Mouse (Mus musculus) adrenal gland, postnatal 4 days (tissue): ENCODE data around the gene Cd164l2. TPM values are rescaled to one million over a fixed set of nuclear protein-coding genes. Genes with fewer than 3 reads are reported as not detected.

Experiments
- DNase-seq, 2 experiments: peaks; one replicate each; pipeline ENCODE4 v3.0.0; 2021 to 2022; ENCODE audit warnings: low spot score in 2 of 2, mixed read lengths in 2 of 2
- total RNA-seq, 2 experiments: library from RNA; stranded (reverse); gene quantifications; 2 replicates each; pipeline ENCODE4 v1.2.3; 2021

The Cd164l2 gene
- total RNA-seq, 2 experiments from 2014 or later = 2.3 to 5.2 TPM

DNA sequence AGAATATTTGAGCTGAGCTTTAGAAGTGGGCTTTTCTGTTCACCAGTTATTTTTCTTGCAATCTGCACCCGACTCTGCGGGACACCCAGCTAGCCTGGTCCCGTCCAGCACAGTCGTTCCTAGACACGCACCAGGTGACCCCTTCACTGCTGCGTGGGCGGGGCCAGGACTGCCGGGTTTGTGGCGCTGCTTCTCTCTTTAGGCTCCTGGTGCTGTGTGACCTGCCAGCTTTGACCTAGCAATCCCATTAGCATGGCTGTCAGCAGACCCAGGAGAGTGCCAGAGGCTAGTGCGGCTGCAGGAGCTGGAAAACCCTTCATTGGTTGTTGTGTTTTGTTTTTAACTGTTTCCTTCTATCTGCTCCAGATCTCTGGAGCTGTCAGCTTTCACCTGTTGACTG, 22.5 kb upstream of the Cd164l2 start:
- no peak for DNase-seq

GRCm38 (mm10) chr4:133194482-133194881, 17.4 kb upstream of the Cd164l2 start:
- DNase-seq = no peak

DNA sequence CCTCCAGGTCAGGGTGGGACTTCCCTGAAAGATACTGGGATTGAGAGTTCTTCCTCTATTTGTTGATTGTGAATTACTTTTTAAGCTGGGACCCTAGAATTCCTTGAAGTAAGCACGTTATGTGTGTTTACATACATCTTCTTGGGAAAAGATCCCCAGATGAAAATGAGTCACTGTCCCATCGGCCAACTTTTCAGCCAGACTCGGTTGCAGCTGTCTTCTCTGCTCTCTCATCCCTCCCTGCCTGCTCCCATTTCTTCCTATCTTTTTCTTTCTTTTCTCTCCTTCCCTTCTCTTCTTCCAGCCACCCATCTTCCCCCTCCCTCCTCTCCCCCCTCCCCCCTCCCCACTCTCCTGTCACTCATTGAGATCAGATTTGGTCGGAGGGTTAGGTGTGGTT, 16.9 kb upstream of the Cd164l2 start:
- no peak for DNase-seq

- no peak for DNase-seq
Observed at GRCm38 (mm10) chr4:133196136-133196535, 15.8 kb upstream of the Cd164l2 start.

GRCm38 (mm10) chr4:133196852-133197251, 15.1 kb upstream of the Cd164l2 start:
- DNase-seq = no peak

- DNase-seq = no peak
Observed at GRCm38 (mm10) chr4:133197355-133197754, 14.6 kb upstream of the Cd164l2 start.

DNA sequence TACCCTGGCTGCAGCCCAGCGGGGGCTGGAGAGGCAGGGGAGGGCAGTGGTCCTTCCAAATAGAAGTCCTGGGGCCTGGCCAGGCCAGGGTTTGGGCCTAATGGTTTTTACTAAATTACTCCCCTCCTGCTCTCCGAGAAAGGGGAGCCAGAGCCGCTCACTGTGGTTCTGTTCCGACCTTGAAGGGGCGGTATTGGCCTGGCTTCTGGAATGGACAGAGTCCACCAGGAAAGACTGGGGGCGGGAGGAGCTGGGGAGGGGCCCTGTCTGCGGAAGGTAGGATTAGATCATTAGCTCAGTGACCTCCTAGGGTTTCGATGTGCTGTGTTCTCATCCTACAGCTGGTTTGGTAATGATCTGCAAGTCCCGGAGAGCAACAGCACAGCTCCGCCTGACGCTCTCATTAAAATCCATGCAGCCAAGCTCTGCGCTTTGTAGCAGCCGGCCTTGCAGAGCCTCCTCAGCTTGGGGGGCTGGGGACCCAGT, 14.1 kb upstream of the Cd164l2 start:
- DNase-seq = no peak

DNA sequence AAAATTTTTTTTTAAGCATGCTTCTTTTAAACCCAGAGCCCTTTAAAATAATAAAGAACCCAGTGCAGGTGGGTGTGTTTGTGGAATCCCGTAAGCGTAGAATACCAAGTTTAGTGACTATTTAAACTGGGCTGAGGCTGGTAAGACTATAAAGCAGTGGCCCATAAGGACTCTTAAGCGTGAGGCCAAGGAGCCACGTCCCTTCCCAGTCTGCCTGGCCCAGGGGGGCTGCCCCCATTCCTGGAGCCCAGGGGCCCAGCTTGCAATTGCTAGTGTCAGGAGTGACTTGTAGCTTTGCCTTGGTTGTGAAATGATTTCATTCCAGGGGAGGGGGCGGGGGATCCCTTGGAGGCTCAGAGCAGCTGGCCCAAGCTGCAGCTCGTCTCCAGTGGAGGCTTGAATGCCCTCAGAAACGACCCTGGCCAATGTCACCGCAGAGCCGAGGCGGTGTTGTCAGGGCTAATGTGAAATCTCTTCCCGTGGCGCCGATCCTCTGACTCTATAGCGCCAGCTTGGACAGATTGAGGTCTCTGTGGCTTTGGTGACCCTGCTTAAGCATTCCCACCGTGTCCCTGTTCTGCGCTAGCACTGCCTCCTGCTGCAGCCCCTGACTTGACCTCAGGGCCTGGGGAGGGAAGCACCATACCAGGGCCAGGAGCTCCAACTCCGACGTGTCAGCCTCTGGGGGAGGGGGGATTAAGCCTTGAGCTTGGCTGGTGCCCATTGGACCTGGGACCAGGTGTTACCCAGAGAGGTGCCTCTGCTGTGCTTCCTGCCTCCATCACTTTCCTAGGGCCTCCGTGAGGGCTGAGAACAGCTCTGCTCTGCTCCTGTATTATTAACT, 13.4 kb upstream of the Cd164l2 start:
- DNase-seq = no peak

DNA sequence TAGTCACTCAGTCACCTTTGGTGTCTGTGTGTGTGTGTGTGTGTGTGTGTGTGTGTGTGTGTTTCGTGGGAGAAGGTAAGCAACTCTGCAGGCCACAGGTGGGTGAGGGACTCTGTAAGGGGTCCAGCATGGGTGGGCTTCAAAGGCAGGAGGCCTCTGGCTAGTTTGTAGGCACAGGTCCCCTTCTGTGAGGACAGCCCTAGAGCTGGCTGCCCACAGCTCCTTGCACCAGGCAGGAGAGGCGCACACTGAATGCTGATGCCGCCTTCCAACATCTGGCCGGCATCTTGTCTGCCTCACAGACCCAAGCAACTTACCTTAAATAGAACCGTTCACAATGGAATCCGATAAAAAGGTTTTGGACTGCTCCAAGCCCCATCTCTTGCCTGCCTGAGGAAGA, 12.2 kb upstream of the Cd164l2 start:
- no peak for DNase-seq

GRCm38 (mm10) chr4:133200343-133200742, 11.6 kb upstream of the Cd164l2 start:
- peak in 1 of 2 experiments; percentile 26 for DNase-seq

DNA sequence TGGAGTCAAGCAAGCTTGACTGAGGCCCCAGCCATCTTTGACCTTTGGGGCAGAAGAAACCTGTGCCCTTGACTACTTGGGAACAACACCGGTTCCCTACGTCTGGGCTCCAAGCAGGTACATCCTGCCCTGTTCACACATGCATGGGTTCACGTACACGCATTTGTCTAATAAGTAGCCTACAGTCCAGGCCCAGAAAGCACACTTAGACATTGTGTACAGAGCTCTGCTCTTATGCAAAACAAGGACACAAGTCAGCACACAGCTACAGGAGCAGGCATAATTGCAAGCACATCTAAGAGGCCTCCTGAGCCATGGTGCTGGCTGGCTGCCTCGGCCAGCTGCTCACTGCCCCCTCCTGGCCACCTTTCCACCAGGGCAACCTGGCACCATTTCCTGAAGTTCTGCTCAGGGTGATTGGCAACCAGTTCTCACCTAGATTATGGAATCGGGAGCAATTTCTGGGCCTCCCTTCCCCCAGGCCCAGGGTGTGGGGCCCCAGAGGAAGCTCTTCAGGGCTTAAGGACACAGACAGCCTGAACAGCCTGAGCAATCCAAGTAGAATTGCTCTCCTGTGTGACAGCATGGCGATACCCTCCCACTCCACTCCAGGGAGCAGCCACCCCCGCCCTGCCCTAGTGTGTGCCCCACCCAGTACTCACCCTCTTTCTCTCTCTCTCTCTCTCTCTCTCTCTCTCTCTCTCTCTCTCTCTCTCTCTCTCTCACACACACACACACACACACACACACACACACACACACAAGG, 10.7 kb upstream of the Cd164l2 start:
- peak in 1 of 2 experiments; percentile 57 for DNase-seq

- DNase-seq = no peak
Observed at GRCm38 (mm10) chr4:133202254-133202653, 9.7 kb upstream of the Cd164l2 start.

DNA sequence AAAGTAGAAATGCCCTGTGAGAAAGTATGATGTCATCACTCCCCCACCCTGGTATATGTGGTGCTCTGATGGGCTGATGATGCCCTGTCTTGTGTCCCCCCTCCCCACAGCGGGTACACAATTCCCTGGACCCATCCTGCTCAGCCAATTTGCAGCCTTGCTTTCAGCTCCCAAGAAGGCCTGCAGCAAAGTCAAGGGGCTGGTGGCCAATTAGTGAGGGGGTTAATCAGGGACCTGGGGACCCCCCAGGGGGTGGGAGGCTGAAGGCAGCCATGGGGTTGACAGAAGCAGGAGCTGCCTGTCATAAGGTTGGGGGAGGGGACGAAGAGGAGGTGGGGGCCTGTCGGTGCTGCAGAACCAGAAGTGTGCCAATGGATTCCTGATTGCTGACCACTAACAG, 8.3 kb upstream of the Cd164l2 start:
- no peak for DNase-seq

GRCm38 (mm10) chr4:133204379-133204778, 7.6 kb upstream of the Cd164l2 start:
- DNase-seq = no peak

DNA sequence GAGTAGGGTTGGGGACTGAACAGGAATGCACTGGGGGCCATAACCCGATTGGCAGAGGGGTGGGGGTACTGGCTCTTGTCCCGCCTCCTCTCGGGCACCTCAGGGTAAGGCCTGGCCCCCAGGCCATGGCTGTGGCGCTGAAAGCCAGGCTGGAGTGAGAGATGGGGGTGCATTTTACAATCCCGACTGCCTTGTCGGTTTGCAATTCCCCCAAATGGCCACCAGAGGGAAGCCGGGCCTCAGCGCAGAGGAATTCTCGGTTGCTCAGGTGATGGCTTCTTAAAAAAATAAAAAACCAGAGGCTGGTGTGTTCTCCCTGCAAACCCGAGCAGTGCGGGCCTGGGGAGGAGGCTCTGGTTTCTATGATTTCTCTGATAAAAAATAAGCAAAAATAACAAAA, 2.6 kb upstream of the Cd164l2 start:
- peak in 1 of 2 experiments; percentile 31 for DNase-seq

DNA sequence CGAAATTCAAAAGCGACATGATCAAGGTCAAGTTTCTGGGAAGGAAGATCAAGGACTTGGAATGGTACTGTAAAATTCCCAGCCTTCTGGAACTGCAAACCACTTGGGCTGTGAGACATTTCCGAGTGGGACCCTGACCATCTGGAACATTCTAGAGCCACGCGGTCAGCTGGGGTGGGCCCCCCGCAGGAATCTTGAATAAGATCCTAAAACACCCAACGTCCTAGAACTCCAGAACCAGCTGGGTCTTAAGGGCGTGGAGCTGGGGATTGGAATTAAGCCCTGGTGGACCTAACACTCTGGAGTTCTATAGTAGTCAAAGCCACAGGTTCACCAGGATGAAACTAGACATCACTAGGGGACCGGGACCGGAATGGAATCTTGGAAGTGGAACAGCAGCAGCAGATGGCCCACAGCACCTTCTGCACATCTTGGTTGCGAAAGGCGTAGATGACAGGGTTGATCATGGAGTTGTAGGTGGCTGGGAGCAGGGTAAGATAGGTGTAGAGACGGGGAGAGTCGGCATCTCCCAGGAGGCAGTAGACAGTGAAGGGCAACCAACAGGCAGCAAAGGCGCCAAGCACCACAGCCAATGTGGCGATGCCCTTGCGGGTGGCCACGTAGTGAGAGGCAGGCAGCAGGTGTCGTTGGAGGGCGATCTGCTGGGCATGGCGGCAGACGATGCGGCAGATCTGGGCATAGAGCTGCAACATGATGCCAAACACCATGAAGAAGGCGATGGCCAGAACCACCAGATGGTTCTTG, 1.7 kb upstream of the Cd164l2 start:
- no peak for DNase-seq

GRCm38 (mm10) chr4:133210788-133211390, 1.0 kb upstream of the Cd164l2 start:
- no peak for DNase-seq

DNA sequence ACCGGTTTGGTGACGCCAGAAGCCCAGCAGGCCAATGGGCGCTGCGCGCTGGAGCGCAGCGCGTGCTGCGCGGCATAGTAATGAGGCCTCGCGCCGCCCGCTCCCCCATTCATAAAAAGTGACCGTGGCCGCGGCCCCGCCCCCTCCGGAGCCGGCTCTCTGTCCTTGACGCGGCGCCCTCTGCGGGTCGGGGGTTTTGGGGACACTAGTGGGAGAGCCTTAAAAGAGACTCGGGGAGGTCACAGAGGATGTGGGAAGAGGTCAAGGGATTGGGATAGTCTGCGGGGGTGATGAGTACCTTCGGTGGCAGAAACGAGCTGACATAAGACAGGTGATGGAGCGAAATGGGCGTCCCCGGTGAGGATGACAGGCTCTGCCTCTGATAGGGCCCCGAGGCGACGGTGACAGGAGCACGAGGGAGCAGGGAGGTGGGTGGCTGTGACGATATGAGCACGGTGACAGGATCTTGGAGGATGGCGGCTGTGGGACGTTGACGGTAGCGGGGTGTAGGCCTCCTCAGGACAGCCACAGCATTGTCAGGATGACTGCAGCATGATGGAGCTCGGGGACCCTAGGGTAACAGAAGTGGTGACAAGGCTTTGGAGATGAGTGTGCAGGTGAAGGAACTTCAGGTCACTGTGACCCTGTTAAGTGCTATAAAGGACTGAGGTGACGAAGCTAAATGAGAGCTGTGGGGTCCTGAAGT, 784 bp downstream of the Cd164l2 start:
- peak in 1 of 2 experiments; percentile 54 for DNase-seq

GRCm38 (mm10) chr4:133213268-133213590, 1.3 kb downstream of the Cd164l2 start:
- DNase-seq = no peak

- no peak for DNase-seq
Observed at GRCm38 (mm10) chr4:133213661-133214060, 1.7 kb downstream of the Cd164l2 start.

DNA sequence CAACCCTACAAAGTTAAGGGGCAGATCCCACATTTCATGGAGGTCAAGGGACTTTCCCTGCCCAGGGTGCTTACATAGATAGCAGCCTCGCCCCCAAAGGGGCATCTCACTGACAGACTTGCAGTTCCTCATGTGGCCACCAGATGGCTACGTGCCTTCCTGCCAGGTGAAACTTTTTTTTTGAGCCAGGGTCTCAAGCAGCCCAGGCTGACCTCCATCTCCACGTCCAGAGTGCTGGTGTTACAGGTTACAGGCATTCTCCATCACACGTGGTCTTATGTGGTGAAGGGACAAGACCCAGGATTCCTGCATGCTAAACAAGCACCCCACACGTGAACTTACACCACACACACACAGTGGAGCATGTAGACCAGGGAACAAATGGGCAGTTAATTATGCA, 5.7 kb downstream of the Cd164l2 start:
- peak in 1 of 2 experiments; percentile 33 for DNase-seq
